Mouse (Mus musculus) embryonic fibroblast, embryonic 13.5 days (primary cell): Measurements from ENCODE around the gene Creb3l1. TPM values are rescaled to one million over a fixed set of nuclear protein-coding genes. Genes with fewer than 3 reads are reported as not detected.

Source experiments
- H3K27ac ChIP-seq: 2 replicates; pipeline ENCODE4 v1.5.1; 2012; ENCODE audit warnings: low read length, control low read depth, inconsistent platforms; ENCODE audit not compliant: insufficient read depth
- H3K4me1 ChIP-seq: 2 replicates; pipeline ENCODE4 v1.6.1; 2011; ENCODE audit warnings: low read length; ENCODE audit not compliant: control insufficient read depth, insufficient read depth
- H3K4me3 ChIP-seq: 2 replicates; pipeline ENCODE4 v1.5.1; 2011; ENCODE audit warnings: mild to moderate bottlenecking, control low read depth, low read length; ENCODE audit not compliant: insufficient read depth
- CTCF ChIP-seq: IDR thresholded peaks from 2 replicates; pipeline ENCODE4 v1.5.1; 2011; ENCODE audit warnings: mild to moderate bottlenecking, control low read depth, low read length, moderate library complexity, borderline replicate concordance; ENCODE audit not compliant: insufficient read depth
- POLR2A ChIP-seq: IDR thresholded peaks from 2 replicates; pipeline ENCODE4 v1.6.1; 2011; ENCODE audit warnings: low read depth, mild to moderate bottlenecking, control low read depth, low read length, moderate library complexity
- polyA plus RNA-seq: library from polyadenylated mRNA; stranded (reverse); fragments of >200 nt; gene quantifications from 2 replicates; pipeline ENCODE4 v1.2.4, GENCODE M21; 2011; ENCODE audit warnings: low read depth; ENCODE audit not compliant: missing spikeins, insufficient read length

Creb3l1 gene
- polyA plus RNA-seq, 1 experiment = 119 TPM

DNA sequence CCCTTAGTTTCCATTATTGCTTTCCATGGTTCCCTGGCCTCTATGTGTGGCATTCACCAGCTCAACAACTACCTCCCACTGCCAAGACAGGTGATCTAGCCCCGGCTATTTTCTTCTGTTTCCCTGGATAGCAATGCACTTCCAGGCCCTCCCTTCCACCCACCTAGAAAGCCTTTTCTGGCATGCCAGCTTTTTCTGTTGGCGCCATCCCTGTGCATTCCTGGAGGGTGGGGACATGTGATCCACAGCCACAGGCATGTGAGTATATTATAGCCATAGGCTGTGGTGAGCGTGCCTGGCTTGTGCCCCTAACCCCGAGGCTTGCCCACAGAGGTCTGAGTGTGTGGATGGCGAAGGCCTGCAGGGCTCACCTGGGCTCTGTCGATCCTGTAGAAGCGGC lies 88.1 kb downstream of the Creb3l1 start:
- H3K4me1 ChIP-seq = no peaks in the 10 kb centered on the region
- TF ChIP-seq POLR2A = no peak
- no peak for TF ChIP-seq CTCF
- no peak overlapping the region for H3K4me3 ChIP-seq
- H3K27ac ChIP-seq = no peak overlapping the region

- no peak overlapping the region for H3K27ac ChIP-seq
- H3K4me1 ChIP-seq = no peaks in the 10 kb centered on the region
- H3K4me3 ChIP-seq = no peak overlapping the region
- TF ChIP-seq POLR2A (no peak), CTCF (no peak)
These were observed 89.3 kb downstream of the Creb3l1 start for GRCm38 (mm10) chr2:91934826-91935525.

GRCm38 (mm10) chr2:91934016-91934415 lies 90.3 kb downstream of the Creb3l1 start:
- Histone ChIP-seq H3K4me3 (no peak overlapping the region), H3K27ac (no peak overlapping the region)

GRCm38 (mm10) chr2:91933471-91933870 lies 90.8 kb downstream of the Creb3l1 start:
- TF ChIP-seq POLR2A = no peak
- no peak for TF ChIP-seq CTCF
- no peaks in the 10 kb centered on the region for H3K4me1 ChIP-seq
- no peak overlapping the region for H3K4me3 ChIP-seq
- no peak overlapping the region for H3K27ac ChIP-seq

More at GRCm38 (mm10) chr2:91934016-91934415, 90.3 kb downstream of the Creb3l1 start:
- TF ChIP-seq POLR2A (no peak), CTCF (no peak)
- no peaks in the 10 kb centered on the region for H3K4me1 ChIP-seq

- Histone ChIP-seq H3K27ac (no peak overlapping the region), H3K4me1 (no peaks in the 10 kb centered on the region), H3K4me3 (no peak overlapping the region)
- TF ChIP-seq CTCF = no peak
- no peak for TF ChIP-seq POLR2A
These were observed 91.5 kb downstream of the Creb3l1 start for GRCm38 (mm10) chr2:91932737-91933350.

Other genes with a start within 250 kb of the Creb3l1 start
- gene Chrm4, start 97.3 kb downstream of the Creb3l1 start, polyA plus RNA-seq = not detected in 2 replicates
- gene Mdk, start 92.2 kb downstream of the Creb3l1 start, polyA plus RNA-seq = 29.2 and 148 TPM in 2 replicates
- not detected in 2 replicates for gene Gm9821, start 78.8 kb downstream of the Creb3l1 start, polyA plus RNA-seq
- gene Dgkz, start 48.6 kb downstream of the Creb3l1 start, polyA plus RNA-seq = 29.3 and 40.4 TPM in 2 replicates
- 76.2 and 89.7 TPM in 2 replicates for gene Phf21a, start 68.6 kb upstream of the Creb3l1 start, polyA plus RNA-seq